Mouse (Mus musculus): Measurements from ENCODE around the gene Ccdc85a.

The Ccdc85a gene

DNA sequence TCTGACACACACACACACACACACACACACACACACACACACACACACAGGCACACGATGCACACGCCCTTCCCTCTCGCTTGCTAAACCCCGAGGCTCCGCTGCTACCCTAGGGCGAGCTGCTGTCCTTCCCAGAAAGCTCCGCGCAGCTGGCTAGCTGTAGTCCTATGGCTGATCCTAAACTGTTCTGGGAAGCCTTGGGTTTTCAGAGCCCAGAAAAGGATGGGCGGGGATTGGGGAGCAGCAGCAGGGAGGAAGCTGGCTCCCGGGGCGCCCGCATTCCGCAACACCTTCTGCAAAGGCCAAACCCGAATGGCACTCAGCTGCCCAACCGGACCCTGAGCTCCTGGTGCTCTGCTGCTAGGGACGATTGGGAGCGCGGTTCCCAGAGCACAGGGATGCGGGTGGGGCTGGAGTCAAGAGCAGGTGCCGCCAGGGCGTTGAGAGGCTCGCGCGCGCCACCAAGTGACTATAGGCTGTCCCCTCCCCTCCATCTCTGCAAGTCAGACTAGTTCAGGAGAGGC is at the start of gene Ccdc85a:
Gene Ccdc85a (minus strand): TSS at position 414 of the 524 bp plus-strand sequence.
- peak; percentile 17 for DNase-seq (ENCODE audit: low spot score)

DNA sequence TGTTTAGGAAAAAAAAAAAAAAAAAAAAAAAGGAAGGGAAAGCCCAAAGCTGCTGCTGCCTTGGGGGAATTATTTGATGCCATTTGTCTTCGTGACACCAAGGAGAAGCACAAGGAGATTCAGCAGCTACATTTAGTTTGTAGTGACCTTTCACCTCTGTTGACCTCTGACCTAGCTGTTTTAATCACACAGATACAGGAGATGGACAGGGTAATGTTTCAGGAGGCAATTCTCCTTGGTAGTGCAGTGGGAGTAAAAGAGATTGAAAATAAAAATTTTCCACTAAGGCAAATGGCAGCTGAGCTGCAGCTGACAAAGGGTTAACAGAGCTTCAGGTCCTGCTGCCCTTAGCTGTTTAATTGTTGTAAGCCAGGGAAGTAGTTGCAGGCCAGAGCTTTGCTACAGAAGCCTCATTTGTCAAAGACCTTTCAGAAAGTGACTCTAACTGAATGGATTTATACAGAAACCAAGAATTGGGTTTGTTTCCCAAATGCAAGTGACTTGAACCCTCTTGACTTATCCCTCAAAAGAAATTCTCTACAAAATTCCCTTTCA is 49.5 kb upstream of the Ccdc85a start:
- DNase-seq (ENCODE audit: low spot score): no peak

DNA sequence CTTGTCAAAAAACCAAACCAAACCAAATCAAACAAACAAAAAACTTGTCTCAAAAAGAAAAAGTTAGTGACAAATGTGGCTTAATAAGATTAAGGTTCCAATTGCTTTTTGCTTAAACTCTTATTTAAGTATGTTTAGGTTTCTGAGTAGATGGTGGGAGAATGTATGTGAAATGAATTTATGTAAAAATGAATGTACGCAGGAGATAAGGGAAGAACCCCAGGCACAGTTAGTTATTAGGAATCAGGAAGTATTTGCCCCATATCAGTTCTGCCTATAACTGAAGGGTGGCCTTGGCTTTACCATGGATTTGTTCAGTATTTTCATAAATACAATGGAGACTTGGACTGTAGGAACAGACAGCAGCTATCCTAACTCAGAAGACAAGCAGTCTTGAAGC is 49.0 kb upstream of the Ccdc85a start:
- DNase-seq (ENCODE audit: low spot score): no peak

DNA sequence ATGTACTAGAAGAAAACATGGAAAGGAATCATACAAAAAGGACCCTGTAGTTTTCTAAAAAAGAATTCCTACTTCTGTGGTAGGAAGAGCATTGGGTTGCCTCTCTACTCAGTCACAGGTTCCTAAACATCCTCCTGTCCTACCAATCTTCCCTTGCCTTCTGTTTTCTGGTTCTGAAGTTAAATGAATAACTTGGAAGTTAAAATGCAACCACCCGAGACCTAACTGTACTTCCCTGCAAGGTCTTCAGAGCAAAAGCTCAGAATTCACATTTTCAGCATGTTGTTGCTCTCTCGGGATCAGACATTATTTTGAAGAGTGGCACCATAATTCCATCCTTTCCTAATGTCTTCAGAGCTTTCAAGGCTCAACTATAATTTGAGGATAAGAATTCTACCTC is 46.6 kb upstream of the Ccdc85a start:
- no peak for DNase-seq (ENCODE audit: low spot score)

DNA sequence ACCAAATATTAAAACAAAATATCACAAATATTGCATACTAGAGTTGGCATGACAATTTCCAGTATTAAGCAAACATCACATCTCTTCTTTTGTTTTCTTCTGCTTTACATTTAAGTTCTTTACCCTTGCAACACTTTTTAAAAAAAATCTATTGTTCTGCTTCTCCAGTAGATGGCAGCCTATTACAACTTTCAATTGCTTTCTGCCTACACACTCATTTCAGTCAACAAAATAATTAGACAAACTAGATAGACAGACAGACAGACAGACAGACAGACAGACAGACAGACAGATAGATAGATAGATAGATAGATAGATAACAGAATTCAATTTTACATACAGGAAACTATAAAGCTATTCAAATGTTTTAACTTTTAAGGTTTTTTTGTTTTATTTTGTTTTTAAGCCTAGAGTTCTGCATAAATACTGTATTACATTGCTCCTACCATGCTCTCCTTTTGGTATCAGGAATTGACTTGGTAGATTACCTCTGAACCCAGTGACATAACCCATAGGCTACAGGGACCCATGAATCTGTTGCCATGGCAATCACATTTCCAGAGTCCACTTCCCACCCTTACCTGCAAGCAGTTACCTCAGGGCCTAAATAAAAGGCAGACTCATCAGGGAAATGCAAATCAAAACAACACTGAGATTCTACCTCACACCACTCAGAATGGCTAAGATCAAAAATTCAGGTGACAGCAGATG is 26.8 kb upstream of the Ccdc85a start:
- no peak for DNase-seq (ENCODE audit: low spot score)

DNA sequence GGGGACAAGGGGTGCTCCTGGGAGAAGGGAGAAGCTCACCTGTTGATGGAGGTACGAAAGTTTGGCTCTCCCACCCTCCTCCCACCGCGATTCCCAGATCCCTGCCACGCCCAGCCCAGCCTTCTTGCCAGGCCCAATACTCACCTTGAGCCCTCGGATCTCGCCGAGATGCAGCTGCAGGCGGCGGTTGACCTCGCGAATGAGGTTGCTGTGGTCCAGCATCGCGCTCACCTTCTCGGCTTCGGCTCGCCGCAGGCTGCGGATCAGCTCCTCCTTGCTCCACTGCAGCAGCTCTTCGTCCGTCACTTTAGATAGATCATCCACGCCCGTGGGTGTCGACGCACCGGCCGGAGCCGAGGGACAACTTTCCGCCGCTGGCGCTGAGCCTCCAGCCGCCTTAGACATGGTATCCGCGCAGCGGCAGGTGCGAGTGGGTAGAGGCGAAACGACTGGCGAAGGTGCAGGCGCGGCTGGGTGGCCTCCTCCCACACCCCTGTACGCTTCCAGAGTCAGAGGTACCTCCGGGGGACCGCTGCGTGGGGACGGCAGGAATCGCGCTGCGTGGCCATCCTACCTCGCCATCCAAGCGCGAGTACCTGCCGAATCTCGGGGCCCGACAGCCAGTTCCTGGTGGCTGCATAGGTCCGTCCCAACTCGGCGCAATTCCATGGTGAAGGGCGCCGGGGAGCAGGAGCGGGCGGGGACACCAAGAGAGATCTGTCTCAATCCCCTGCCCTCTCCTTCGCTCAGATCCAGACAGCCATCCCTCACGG is 800 bp downstream of the Ccdc85a start:
- no peak for DNase-seq (ENCODE audit: low spot score)

DNA sequence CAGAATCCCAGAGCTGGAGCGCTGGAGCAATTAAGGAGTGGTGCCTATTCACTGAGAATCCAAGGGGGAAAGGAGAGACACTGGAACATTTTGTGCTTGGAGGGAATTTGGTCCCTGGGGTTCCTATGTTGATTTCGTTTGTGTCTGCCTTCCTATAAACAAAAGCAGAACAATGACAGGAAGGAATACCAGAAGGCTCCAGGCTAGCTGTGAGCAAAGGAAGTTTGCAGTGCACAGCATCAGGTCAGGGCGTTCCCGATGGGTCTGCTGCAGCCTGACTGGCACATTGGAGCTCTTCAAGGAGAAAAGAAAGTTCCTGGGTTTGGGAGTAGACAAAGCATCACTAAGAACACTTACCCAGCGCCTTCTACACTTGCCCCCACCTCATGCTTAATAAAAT is 1.9 kb downstream of the Ccdc85a start:
- no peak for DNase-seq (ENCODE audit: low spot score)

DNA sequence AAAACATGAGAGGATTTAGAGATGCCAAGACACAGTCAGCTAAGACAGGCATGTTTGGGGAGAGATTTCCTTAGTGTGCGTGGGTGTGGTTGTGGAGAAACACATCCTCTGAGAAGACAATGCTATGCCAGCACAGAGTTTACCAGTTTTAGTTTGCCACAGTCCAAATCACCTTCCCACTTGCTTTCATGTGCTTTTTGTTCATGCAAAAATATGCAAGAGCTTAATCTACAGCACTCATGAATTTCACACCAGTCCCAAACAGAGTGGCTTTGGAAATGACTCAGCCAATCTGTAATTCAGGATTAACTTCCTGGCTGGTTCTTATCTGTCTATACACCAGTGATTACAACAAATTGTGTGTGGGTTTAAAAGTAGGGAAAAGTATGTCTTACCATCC is 11.7 kb downstream of the Ccdc85a start:
- DNase-seq (ENCODE audit: low spot score): no peak

DNA sequence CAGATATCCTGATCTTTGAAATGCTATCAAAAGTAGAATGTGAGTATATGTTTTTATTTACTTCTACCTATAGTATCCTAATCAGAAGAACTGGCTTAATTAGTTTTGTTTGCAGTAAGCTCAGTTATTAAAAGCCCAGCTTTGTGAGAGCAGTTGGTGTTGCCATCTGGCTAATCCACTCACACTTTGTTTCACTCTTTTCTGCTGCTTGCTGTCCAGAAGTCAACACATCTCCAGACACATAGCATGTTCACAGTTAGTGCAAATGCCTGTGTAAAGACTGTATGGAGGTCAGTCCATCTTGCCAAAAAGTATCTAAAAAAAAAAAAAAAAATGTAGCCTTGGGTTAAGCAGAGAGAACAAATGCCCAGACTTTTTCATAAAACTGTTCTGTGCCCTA is 27.7 kb downstream of the Ccdc85a start:
- DNase-seq (ENCODE audit: low spot score): no peak

DNA sequence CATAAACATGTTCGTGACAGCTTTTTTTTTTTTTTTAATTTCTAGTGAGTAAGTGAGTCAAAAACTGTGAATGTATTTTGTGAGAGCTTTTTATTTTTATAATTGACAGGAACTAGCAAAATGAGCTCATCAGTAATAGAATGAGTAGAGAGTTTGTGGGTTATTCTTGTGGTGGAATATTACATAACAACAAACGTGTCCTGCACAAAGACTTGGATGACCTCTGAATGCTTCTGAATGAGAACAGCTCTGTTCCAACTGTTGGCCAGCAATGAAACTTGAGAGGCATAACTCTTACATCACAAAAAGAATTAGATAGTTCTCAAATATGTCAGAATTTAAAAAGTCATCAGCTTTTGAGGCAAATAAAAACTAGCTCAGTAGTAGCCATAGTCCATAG is 40.7 kb downstream of the Ccdc85a start:
- DNase-seq (ENCODE audit: low spot score): no peak

DNA sequence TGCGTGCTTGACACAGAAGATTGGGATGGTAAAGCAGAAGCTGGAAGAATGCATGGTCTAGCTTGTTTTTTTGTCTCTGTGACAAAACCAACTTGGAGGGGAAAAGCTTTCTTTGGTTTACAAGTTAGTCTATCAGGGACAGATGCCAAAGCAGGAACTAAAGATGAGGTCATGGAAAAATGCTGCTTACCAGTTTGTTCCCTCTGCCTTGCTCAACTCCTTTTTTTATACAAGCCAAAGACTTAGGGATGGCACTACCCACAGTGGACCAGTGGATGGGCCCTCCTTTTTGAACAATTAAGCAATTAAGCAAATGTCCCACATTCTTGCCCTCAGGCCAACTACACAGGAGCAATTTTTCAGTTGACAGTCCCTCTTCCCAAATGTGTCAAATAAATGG is 42.8 kb downstream of the Ccdc85a start:
- DNase-seq (ENCODE audit: low spot score): no peak

DNA sequence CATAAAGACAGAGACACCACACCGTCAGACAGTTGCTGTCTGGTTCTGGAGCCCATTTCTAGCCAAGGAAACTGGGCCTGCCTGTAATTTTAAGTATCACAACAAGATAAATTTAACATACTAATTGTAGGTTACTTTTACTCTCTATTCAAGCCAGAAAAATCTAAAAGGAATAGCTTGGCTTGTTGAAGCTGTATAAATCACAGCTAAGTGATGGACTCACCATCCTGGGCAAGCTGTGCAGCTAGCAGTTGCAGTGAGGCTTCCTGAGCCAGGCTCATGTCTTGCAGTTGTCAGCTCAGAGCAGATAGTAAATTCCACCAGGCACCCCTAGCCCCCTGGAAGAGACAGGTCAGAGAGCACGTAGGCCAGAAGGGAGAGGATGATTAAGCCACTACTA is 50.8 kb downstream of the Ccdc85a start:
- DNase-seq (ENCODE audit: low spot score): no peak

DNA sequence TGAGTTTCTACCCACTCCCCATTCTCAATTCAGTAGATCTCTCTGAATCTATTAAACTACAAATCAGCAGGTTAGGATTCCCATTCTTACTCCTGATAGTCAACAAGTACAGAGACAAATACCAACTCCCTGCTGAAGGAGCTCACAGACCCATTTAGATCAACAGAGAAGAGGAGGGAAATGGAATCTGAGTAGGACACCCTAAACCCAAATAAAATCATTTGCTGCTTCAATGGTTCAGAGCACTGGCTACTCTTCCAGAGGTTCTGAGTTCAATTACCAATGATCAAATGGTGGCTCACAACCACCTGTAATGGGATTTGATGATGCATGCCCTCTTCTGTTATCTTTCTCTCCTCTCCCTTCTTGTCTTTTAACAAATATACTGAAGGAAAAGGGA is 82.9 kb downstream of the Ccdc85a start:
- DNase-seq (ENCODE audit: low spot score): no peak

DNA sequence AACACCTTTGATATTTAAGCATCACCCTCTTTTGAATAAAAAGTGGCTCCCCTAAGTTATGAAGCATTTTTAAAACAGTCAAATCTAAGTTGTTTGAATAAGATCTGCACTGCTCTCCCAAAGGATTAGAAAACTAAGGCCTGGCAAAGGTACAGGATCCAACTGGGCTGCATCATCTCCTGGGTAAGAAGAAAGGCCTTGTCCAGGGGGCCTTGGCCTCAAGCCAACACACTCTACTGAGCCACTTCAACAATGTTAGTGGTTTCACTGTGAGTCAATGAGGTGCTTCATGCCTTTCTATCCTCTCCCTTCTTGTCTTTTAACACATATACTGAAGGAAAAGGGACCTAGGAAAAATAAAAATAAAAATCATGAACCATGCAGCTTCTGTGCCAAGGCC is 87.1 kb downstream of the Ccdc85a start:
- DNase-seq (ENCODE audit: low spot score): no peak

DNA sequence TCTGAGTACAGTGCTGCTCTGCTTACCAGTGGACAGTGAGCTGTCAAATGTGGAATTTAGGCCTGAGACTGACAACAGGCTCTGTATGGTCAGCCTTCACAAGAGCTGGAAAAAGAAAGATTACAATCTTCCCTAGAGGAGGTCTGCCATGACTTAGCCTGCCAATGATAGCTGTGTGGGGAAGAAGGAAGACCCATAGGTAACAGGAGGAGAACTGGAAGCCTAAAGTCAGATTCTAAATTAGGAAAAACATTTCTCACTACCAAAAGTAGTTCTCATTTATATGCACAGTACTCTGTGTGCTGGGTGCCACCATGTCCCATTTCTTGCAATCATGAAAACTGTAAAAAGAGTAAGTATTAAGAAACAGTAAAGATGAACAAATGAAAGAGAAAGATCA is 90.8 kb downstream of the Ccdc85a start:
- no peak for DNase-seq (ENCODE audit: low spot score)

DNA sequence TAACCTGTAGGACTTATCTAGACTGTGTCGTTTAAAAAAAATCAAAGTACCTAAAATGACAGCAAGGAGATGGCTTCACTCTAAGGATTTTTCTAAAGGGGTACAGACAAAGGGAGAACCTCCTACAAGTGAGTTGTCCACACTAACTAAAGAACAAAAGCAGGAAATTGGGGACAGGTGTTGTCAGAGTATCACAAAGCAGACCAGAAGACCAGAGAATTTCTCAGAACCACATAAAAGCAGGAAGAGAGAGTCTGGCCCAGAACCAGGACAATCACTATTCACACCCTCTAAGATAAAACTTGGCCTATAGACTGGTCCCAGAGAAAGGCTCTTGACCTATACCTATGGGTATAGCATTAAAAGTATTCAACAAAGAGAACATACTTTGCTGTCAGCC is 92.8 kb downstream of the Ccdc85a start:
- no peak for DNase-seq (ENCODE audit: low spot score)

DNA sequence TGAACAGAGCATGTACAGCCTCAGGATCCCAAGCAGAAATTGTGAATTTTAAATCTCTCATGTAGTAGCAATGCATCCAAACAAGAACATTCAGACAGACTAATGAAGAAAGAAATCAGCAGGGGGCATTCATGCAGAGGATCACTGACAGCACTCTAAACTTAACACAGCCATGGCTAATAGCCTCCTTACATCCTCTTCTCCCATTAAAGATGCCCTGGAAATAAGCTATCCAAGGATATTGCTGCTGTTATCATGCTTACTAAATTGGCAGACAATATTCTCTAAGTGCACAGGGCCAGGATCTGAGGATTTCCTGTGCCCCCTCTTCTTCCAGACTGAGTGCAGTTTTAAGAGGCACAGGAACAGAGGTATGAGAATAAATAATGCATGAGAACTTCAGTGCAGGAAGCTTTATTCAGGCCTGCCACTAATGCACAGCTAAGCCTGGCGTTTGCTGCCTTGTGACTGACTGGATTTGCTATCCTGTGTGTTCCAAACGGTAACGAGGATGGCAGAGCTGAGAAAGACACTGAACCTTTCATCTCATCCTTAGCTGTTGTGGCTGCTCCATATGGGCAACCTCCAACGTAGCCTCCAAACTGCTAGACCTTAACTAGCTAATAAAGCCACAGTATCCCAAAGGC is 99.9 kb downstream of the Ccdc85a start:
- DNase-seq (ENCODE audit: low spot score): no peak

DNA sequence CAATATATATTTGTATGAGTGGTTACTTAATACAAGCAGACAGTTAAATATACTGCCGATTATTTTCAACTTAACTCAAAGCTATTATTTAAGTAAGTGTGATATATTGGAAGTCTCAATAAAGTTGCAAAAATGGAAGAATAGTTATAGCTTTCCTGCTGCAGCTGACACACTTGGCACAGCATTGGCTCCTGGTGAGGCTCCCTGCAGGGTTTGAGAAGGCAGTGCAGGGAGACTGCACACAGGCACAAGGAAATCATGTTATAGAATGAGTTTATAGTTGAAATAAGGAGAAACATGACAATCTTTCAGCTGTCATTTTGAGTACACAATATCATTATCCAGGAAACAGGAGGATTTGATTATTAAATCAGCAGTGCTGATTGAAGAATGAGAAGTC is 107.0 kb downstream of the Ccdc85a start:
- DNase-seq (ENCODE audit: low spot score): no peak

DNA sequence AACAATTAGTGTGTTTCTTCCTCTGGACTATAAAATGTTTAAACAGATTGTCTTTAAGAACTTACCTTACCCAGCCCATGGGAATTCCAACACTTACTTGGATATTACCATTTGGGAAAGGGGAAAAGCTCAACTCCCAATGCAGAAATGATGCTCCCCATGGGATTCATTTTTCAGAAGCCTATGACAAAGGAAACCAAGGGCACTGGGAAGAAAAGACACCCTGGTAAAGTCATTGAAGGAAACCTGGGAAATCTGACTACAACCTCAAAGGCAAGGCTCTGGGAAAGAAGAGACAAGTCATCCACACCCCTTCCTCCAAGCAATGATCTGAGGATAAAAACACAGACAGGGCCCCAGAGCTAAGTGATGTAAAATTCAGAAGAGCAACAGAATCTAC is 118.4 kb downstream of the Ccdc85a start:
- DNase-seq (ENCODE audit: low spot score): no peak

DNA sequence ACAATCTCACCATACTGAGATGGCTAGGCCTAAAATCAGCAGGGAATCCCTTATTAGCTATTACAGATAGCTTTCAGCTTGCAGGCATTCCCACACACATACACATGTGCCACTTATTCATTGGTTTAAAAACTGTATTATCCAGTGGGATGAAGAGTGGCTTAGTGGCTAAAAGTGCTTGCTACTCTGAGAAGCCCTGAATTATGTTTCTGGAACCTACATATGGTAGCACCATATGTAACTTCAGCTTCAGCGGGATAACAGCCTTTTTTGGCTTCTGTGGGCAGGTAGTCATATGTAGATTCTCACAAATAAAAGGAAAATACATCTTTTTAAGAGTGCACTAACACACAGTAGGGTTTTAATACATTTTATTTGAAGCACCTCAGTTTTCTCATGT is 119.2 kb downstream of the Ccdc85a start:
- DNase-seq (ENCODE audit: low spot score): no peak

DNA sequence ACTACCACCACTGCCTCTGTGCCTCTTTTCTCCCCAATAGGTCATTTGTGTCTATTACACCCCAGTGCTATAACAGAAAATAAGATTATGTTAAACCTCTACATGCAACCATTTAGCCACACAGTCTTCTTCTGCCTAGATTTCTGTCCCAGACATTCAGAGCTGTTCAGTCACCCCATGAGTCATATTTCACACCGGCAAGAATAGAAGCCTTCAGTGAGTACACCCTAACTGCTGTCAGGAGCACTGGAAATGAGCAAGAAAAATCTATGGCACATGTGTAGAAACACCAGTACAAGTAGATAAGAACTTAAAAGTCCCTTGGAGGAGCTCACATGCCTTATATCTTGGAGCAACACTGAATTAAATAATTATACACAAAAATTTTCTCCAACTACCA is 125.0 kb downstream of the Ccdc85a start:
- DNase-seq (ENCODE audit: low spot score): no peak

DNA sequence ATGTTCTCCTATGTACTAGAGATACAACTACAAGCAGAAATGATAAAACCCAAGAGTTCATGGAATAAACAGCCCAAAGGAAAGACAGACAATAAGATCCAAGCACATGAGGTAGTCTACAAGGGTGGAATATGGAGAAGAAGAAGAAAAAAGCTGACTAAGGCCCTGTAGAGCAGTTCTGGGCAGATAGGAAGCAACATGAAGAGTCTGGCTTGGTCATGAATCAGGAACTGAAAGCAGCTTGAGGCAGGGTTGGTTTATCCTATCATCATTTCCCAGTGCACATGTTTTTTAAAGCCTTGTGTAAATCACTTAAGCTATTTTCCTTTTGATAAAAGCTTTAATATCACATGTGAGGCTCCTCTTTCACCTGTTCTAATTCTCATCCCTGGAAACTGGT is 144.2 kb downstream of the Ccdc85a start:
- DNase-seq (ENCODE audit: low spot score): no peak
